8 mouse cellular contexts compared by ENCODE assay signal in genomic region chr19:44293769-44294551, GRCm38 (mm10). TPM values are rescaled to one million over a fixed set of nuclear protein-coding genes. Genes with fewer than 3 reads are reported as not detected.
DNase-seq lines count a peak whose midpoint lies in the region; ATAC-seq lines count a peak whose summit lies in the region.

No protein-coding gene starts in this region.

- peak overlapping the region; percentile 100 for H3K4me2 ChIP-seq in hindbrain, embryonic 16.5 days (ENCODE audit: low read length)

- H3K36me3 ChIP-seq in hindbrain, embryonic 16.5 days (ENCODE audit: control insufficient read depth, insufficient read depth, low read length), result 0 out of 2 replicates have a peak, but pooled peaks cover 8% of the 10 kb centered on the region

- H3K9me3 ChIP-seq in hindbrain, embryonic 16.5 days (ENCODE audit: control insufficient read depth, low read length), result no peaks in the 10 kb centered on the region

- no peaks in the 10 kb centered on the region for H3K27me3 ChIP-seq in hindbrain, embryonic 16.5 days (replicated peaks; ENCODE audit: control insufficient read depth, insufficient read depth, low read length)

- peak; percentile 98 for ATAC-seq in hindbrain, embryonic 16.5 days

- peak overlapping the region; percentile 87 for H3K4me3 ChIP-seq in hindbrain, embryonic 16.5 days (ENCODE audit: low read length)

- peaks cover 40% of the 10 kb centered on the region for H3K4me1 ChIP-seq in hindbrain, embryonic 16.5 days (ENCODE audit: control insufficient read depth, insufficient read depth, low read depth, low read length)

- peak overlapping the region; percentile 98 for H3K27ac ChIP-seq in hindbrain, embryonic 16.5 days (ENCODE audit: low read depth, low read length)

- DNase-seq in ZHBTc4 (ENCODE audit: low read depth, low spot score), result peak; percentile 98
- DNase-seq in cerebellum, postnatal 4 days (ENCODE audit: low spot score in 2 of 2), result peak; percentile 69 to 89
- peak; percentile 81 for DNase-seq in gastrocnemius, adult 18-20 months (ENCODE audit: low spot score)
- DNase-seq in left cerebral cortex, adult 18-20 months (ENCODE audit: low spot score in 2 of 2), result peak; percentile 90 to 94
- DNase-seq in lung, postnatal 4 days, result peak; percentile 89 to 94
- peak; percentile 74 for DNase-seq in retina, postnatal 7 days (ENCODE audit: low read depth, low spot score)
- DNase-seq in urinary bladder, adult 18-20 months (ENCODE audit: low spot score in 2 of 2), result peak; percentile 78 to 89

- H3K9ac ChIP-seq in hindbrain, embryonic 16.5 days (ENCODE audit: low read depth, low read length), result peak overlapping the region; percentile 97

- under 1% methylated on average over 31 of the region's 31 CpGs for WGBS in hindbrain, embryonic 16.5 days

RNA-seq across cellular contexts. Expression of gene Scd2, which starts 0.5 kb away (rescaled TPM):
- total RNA-seq in gastrocnemius, adult 18-20 months (2021), result 1 to 10 TPM; 5.5 to 8.3 TPM
- 290 and 322 TPM in 2 replicates for polyA plus RNA-seq in hindbrain, embryonic 16.5 days (2015; fragmentation: Nextera tagmentation; extraction: Ambion mirVana)
- 100 to 1,000 TPM; 581 to 588 TPM for total RNA-seq in left cerebral cortex, adult 18-20 months (2021)

RNA-seq across cellular contexts. Expression of gene Scd4, which starts 38.9 kb away (rescaled TPM):
- under 1 TPM in 1 of 2 experiments, not detected in 1; 0.14 TPM for total RNA-seq in gastrocnemius, adult 18-20 months (2021)
- 0.16 and 0.21 TPM in 2 replicates for polyA plus RNA-seq in hindbrain, embryonic 16.5 days (2015; fragmentation: Nextera tagmentation; extraction: Ambion mirVana)
- total RNA-seq in left cerebral cortex, adult 18-20 months (2021), result 1 to 10 TPM; 2.2 to 2.7 TPM

Comparison
In these comparisons a context has a peak if more than half of its experiments do, and no peak if none do; other contexts are left out.
1. Peak in every context shown above with its lines: DNase-seq, ATAC-seq, H3K4me3 ChIP-seq and H3K27ac ChIP-seq.
2. RNA of gene Scd2, which starts 0.5 kb away (total RNA-seq): 581 to 588 TPM in left cerebral cortex, adult 18-20 months; 5.5 to 8.3 TPM in gastrocnemius, adult 18-20 months; every median in the first group is over 10 times any median in the second.